Mouse (Mus musculus) kidney, postnatal 25 days (tissue): ENCODE data around the gene 4930558K02Rik.

Source experiments
- DNase-seq, 2 experiments: peaks; one replicate each; pipeline ENCODE4 v3.0.0; 2021; ENCODE audit warnings: mixed read lengths in 2 of 2

The 4930558K02Rik gene

GRCm38 (mm10) chr1:161991846-161992245, 12.4 kb upstream of the 4930558K02Rik start:
- DNase-seq = no peak

GRCm38 (mm10) chr1:161990684-161991578, 11.5 kb upstream of the 4930558K02Rik start:
- no peak for DNase-seq

DNA sequence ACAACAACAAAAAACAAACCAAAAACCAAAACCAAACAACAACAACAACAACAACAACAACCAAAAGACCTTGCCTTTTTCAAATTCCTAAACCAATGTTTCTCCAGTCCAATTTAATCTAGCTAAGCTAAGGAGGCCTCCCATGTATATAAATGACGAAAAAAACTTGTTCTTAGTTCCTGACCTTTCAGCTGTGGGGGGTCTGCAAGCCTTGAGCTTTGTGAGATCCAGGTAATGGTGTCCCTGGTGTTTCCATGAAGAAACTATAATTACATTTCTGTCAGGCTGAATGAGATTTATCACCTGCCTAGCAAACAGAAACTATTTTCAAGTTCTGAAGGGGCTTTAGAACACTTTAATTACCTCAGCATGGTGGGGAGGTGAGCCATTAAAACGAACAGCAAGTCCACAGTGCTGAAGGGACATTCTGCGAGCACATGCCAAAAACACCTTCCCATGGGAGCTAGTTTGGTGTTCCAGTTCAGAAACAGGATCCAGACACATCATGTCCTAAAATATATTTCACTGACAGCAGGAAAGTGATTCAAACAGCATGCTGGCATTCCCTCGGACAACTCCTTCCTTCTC, 4.6 kb upstream of the 4930558K02Rik start:
- peak; percentile 30 to 68 for DNase-seq

DNA sequence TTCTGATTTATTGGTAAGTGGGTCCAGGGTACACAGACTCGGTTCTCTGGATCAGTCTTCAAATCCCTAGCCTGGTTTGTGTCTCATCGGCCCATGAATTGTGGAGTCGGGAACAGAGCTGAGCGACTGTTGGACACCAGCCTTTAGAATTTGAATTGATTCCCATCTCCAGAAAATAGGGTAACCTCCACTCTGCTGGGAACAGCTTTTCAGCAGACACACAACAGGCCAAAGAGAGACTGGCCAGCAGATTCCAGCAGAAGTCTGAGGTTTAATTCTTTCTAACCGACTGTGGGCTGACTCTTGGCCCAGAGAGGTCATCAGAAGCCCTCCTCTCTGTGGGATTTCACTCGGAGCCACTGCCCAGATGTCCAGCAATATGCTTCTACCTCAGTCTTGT, 4.0 kb upstream of the 4930558K02Rik start:
- no peak for DNase-seq

GRCm38 (mm10) chr1:161980626-161981298, 1.3 kb upstream of the 4930558K02Rik start:
- DNase-seq = peak in 1 of 2 experiments; percentile 35

- no peak for DNase-seq
Measured at GRCm38 (mm10) chr1:161980046-161980445, 610 bp upstream of the 4930558K02Rik start.

DNA sequence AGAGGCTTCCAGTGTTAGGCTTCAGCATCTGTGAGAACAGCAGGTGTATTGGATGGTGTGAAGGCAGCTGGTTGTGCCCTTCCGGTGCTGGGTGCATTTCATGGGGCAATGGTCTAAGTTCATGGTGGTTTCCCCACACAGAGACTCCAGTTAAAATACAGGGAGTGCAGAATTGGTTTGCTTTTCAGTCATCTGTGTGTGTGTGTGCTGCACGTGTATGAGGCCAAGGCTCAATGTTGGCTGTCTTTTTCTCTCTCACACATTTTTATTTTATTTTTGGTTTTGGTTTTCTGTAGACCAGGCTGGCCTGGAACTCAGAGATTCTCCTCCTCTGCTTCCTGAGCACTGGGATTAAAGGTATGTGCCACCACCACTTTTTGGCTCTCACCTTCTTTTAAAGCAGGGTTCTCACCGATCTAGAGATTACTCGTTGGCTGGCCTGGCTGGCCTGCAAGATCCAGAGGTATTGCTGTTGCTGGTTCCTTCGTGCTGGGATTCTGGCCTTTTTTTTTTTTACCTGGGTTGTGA, 1.2 kb downstream of the 4930558K02Rik start:
- no peak for DNase-seq

DNA sequence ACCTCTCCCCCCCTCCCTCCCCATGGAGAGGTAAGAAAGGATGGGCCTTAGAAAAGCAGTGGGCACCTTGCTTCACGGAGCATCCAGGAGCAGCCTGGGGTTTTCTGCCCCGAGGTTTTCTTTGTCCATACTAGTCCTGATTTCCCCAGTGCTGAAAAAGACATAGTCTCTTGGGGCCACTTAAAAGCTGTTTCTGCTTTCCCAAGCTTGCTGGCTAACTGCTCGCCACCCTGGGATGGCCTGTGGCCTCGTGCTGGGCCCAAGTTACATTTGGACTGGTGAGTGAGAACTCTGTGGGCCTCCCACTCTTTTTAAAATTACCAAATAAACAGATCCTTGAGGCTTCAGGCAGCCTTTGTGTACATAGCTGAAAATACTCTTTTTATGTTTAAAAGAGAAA, 2.1 kb downstream of the 4930558K02Rik start:
- no peak for DNase-seq

GRCm38 (mm10) chr1:161976255-161977182, 2.9 kb downstream of the 4930558K02Rik start:
- peak; percentile 65 to 88 for DNase-seq

GRCm38 (mm10) chr1:161972233-161972632, 7.2 kb downstream of the 4930558K02Rik start:
- no peak for DNase-seq

- DNase-seq = no peak
Measured at GRCm38 (mm10) chr1:161970874-161971273, 8.6 kb downstream of the 4930558K02Rik start.

DNA sequence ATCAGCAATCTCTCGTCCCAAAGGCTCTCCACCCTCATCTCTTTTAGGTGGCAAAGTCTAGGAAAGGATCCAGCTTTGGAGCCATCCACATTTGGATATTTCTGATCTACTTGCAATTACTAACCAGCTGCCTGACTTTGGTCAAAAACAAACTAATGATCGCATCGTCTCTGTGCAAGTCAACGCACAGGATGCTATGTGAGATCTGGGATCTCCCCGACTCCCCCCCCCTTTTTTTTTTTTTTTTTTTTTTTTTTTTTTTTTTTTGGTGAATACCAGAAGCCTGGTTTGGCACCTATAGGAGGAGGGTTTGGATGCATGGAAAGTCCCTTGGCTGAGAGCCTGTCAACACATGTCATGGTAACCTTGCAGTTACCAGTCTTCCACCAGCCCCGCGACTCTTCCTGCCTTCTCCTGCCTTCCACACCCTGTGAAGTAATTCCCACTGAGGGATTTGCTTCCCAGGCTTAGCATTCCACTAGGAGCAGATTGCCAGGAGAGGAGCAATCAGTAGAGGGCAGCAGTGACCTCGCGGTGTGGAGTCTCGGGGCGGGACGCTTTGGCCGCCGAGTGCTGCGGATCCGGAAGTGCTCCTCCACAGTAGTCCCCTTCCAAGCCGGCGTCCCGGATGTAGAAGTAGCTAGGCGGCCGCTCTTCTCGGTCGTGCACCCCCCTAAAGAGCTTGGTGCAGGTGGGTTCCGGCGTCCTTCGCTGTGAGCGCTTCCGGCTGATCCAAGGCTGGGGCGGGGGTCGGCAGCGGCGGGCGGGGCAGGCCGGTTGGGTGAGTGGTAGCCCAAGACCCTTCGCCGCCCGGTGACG, 10.6 kb downstream of the 4930558K02Rik start, which contains the start of gene Pigc:
Gene Pigc, plus strand, starts transcription at position 598 of the 819 bp plus-strand sequence.
- DNase-seq = peak; percentile 96 to 97

- no peak for DNase-seq
Measured at GRCm38 (mm10) chr1:161967936-161968335, 11.5 kb downstream of the 4930558K02Rik start.

GRCm38 (mm10) chr1:161962465-161963377, 16.7 kb downstream of the 4930558K02Rik start:
- DNase-seq = peak in 1 of 2 experiments; percentile 24

DNA sequence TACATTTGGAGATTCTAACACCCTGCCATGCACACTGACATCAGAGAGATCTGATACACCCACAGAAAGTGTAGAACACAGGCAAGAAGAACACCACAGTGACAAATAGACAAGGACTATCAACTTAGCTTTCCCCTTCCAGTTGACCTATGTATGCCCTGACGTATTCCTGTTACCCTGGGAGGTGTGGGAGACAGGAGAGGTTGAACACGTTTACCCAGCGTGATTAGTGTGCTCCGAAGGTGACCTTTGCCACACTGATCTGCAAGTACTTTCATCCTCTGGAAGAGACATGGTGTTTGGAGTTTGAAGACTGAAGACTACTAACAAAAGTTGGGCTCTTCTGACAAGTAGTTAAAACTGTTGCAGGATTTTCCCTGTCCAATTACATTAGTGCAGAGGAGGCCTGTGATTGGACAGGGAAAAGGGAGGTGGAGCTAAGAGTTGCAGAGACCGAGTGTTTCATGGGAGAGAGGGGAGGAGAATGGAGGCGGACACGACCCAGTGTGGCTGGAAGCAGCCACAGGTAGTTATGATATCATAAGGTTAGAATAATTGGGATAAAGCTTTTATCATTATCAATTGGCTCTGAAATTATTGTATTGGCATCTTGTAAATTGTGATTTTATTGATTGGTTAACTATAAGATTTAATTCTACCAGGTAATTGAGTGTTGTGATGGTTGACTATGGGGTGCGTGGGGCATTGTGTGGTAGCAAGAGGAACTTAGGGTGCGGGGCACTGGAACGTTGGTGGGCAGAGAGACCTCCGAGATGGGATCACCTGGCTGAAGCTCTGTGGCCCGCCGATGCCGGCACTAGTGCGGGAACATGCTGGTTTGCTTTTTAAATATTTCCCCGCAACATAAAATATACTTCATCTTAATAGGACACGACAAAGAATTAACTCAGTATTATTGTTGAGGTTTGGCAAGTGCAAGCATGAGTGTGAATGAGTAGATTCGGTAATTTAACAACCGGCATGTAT, 21.2 kb downstream of the 4930558K02Rik start:
- DNase-seq = no peak

- no peak for DNase-seq
Measured at GRCm38 (mm10) chr1:161955846-161956245, 23.6 kb downstream of the 4930558K02Rik start.

GRCm38 (mm10) chr1:161952599-161952998, 26.8 kb downstream of the 4930558K02Rik start:
- no peak for DNase-seq

DNA sequence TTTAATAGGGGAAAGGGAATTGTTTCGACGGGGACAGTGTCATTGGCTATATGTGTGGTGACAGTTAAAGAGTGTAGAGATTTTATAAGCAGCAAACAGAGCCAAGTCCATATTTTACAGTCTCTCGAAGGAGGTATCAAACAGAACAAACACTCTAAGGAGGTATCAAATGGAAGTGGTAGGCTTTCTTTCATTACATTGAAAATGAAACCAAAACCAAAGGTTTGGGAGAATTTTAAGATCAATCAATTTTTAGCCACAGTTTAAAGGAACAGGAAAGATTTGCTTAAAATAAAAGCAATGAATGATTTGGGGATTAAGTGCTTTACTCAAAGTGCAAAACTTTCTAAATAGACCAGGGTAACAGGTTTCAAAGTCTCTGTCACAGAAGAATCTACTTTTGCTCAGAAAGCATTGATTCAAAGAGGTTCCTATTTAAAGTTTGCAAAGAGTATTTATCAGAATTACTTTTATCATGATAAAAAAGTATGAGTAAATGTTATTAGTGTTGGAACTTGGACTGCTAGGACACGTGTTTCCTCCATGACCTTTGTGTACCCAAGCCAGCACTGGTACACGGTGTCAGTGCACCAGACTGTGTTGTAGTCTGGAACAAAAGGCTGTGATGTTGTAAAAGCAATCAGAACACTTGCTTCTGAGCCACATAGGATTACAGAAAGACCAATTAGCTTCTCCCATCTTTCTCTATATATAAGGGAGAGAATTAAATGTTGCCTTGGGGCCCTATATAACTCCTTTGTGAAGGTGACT, 28.2 kb downstream of the 4930558K02Rik start:
- no peak for DNase-seq
